Mouse (Mus musculus): ENCODE data around the gene Fhit. TPM values are rescaled to one million over a fixed set of nuclear protein-coding genes. Genes with fewer than 3 reads are reported as not detected.

The Fhit gene
- polyA plus RNA-seq, 1 experiment from 2014 or later: 1.0 TPM

DNA sequence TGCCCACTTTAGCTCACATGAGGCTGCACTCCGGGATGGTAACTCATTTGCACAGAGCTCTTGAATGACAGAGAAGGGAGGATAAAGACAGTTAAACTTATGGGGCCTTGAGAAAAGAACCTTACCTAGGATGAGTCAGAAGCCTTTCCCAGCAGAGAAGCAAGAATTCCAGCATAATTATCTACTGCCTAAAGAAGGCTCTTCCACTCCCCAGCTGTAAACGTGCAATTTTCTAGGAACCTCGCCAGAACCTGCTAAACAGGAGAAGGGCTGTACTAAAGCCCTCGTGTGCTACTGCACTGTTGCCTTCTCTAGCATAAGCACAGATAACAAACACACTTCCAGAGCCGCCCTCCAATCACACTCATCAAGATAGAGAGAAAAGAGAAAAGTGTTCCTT lies 709.6 kb downstream of the Fhit start:
- Histone ChIP-seq H3K79me2 (ENCODE audit: inconsistent target) (no peaks in the 10 kb centered on the region), H3K36me3 (ENCODE audit: inconsistent target) (no peaks in the 10 kb centered on the region), H3K4me3 (ENCODE audit: inconsistent target) (no peak overlapping the region), H3K27ac (peak overlapping the region; percentile 70)
- 57% methylated on average over 5 of the region's 5 CpGs for WGBS (ENCODE audit: missing documents)

DNA sequence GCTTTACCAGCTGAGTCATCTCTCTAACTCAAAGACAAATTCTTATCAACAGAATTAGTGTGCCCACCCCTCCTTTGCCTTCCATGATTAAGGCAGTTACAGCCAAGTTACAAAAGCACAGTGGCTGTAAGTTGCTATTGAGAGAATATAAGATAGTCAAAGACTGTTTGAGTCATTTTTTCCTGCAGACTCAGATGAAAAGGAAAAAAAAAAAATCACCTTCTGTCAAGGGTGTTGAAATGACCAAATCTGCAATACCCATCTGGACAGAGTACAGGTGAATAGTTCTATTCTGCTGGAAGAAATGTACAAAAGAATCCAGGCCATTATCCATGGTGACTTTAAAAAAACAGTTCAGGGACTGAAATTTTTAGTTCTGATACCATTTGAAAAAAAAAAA lies 716.5 kb downstream of the Fhit start:
- no peak overlapping the region for H3K27ac ChIP-seq
- H3K36me3 ChIP-seq (ENCODE audit: inconsistent target): no peaks in the 10 kb centered on the region
- H3K79me2 ChIP-seq (ENCODE audit: inconsistent target): no peaks in the 10 kb centered on the region
- no peak overlapping the region for H3K4me3 ChIP-seq (ENCODE audit: inconsistent target)

GRCm38 (mm10) chr14:10439007-10439749 lies 722.7 kb downstream of the Fhit start:
- Histone ChIP-seq H3K36me3 (ENCODE audit: inconsistent target) (no peaks in the 10 kb centered on the region), H3K4me3 (ENCODE audit: inconsistent target) (no peak overlapping the region), H3K79me2 (ENCODE audit: inconsistent target) (no peaks in the 10 kb centered on the region), H3K27ac (peak overlapping the region; percentile 38)
- 65% methylated on average over 1 of the region's 1 CpGs for WGBS (ENCODE audit: missing documents)

DNA sequence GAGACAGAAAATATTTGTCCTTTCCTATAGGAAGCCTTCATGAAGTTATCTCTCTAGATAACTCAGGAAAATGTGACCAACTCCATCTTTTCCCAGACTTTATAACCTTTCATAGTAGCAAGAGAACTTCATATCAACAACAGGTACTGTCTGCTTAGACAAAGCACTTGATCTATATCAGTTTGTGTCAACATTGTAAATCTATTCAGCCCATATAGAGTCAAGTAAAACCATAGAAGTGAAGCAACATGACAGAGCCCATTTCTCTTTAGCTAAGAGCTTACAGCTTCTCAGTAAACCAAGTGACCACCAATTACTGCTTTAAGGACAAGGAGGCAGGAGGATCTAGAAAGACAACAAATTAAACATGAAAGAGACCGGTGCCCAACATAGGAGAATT lies 725.6 kb downstream of the Fhit start:
- no peaks in the 10 kb centered on the region for H3K36me3 ChIP-seq (ENCODE audit: inconsistent target)

DNA sequence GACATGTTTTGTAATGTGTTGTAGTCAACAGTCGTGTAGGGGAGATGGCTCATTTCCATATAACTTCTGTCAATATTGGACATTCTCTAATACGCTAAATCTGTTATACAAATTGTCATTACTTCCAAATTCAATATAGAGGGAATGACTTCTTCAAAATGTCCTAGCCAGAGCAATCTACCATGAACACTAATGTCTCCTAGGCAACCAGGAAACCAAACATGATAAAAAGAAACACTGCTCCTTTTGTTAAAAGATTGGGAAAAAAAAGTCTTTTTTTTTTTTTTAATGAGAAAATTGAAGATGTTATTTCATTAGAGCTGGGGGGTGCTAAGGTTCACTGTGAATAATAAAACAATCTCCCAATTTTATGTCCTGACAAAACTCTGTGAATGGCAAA lies 729.3 kb downstream of the Fhit start:
- Histone ChIP-seq H3K27ac (no peak overlapping the region), H3K4me3 (ENCODE audit: inconsistent target) (no peak overlapping the region), H3K36me3 (ENCODE audit: inconsistent target) (no peaks in the 10 kb centered on the region), H3K79me2 (ENCODE audit: inconsistent target) (no peaks in the 10 kb centered on the region)
- WGBS (ENCODE audit: missing documents): 90% methylated on average over 2 of the region's 2 CpGs

More for the DNA sequence above, 725.6 kb downstream of the Fhit start:
- no peaks in the 10 kb centered on the region for H3K79me2 ChIP-seq (ENCODE audit: inconsistent target)
- H3K27ac ChIP-seq: no peak overlapping the region
- WGBS (ENCODE audit: missing documents): 100% methylated on average over 1 of the region's 1 CpGs
- no peak overlapping the region for H3K4me3 ChIP-seq (ENCODE audit: inconsistent target)

DNA sequence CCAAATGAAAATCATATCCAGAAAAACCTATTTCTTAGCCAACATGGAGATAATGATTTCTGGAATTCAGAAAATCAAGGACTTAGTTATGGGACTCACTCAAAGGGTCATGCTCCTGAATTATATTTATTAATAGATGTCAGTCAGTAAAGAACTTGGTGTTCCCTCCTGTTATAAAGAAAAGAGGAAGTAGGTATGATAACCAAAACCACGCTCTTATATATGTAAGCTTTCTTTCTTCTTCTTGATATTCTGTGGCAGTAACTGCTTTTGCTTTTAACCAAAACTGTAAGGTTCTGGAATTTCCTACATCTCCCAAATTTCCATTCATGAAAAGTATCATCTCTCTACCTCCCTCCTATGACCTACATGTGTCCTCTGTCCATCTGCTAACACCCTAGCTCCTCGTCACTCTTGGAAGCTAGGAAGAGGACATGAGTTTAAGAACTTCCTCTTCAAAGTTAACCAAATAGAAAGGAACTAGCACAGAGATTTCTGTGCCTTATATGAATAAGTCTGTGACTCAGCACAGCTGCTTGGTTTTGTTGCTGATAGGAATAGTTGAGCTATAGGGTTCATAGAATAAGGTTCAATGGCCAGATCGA lies 731.3 kb downstream of the Fhit start:
- Histone ChIP-seq H3K27ac (peak overlapping the region; percentile 76), H3K79me2 (ENCODE audit: inconsistent target) (no peaks in the 10 kb centered on the region), H3K4me3 (ENCODE audit: inconsistent target) (peak overlapping the region; percentile 12; the same call in 1 of the 2 replicates), H3K36me3 (ENCODE audit: inconsistent target) (no peaks in the 10 kb centered on the region)
- WGBS (ENCODE audit: missing documents): 2% methylated on average over 3 of the region's 3 CpGs

DNA sequence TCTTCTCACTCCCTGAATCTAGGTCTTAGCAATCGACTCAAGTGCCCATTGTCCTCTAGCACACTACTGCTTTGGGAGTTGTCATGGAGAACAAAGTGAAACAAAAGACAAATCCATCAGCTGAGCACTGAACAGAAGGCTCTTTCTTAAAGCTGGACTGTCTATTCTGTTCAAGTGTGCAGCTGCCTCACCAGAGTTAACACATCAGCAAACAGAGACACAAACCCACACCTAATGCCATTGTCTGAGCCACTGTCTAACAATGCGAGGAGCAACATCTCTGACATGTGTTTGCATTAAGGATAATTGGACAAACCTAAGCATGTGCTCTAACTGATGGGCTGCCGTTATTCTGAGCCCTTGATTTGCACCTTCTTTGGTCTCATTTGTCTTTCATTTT lies 738.3 kb downstream of the Fhit start:
- Histone ChIP-seq H3K27ac (no peak overlapping the region), H3K79me2 (ENCODE audit: inconsistent target) (no peaks in the 10 kb centered on the region), H3K36me3 (ENCODE audit: inconsistent target) (no peaks in the 10 kb centered on the region), H3K4me3 (ENCODE audit: inconsistent target) (no peak overlapping the region)
- 92% methylated on average over 3 of the region's 3 CpGs for WGBS (ENCODE audit: missing documents)

- Histone ChIP-seq H3K79me2 (ENCODE audit: inconsistent target) (no peaks in the 10 kb centered on the region), H3K4me3 (ENCODE audit: inconsistent target) (no peak overlapping the region), H3K27ac (no peak overlapping the region), H3K36me3 (ENCODE audit: inconsistent target) (no peaks in the 10 kb centered on the region)
- WGBS (ENCODE audit: missing documents): 90% methylated on average over 1 of the region's 1 CpGs
Measured at GRCm38 (mm10) chr14:10422261-10422660, 739.6 kb downstream of the Fhit start.

DNA sequence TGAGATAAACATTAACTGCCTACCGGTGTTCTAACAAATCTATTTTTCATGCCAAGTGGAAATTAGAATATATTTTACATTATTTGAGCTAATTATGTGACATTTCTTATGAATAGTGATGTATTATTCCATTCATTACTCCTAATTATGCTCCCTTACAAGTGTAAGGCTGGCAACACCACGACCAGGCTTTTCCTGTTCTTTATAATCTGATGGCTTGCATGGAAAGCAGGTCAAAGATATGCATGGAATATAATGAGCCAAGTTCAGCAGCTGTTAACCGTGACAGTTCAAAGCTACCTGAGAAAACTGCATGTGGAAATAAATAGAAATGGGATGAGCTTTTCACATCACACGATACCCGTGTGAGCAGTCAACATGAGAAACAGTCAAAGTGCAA lies 746.8 kb downstream of the Fhit start:
- Histone ChIP-seq H3K27ac (no peak overlapping the region), H3K79me2 (ENCODE audit: inconsistent target) (no peaks in the 10 kb centered on the region), H3K4me3 (ENCODE audit: inconsistent target) (no peak overlapping the region), H3K36me3 (ENCODE audit: inconsistent target) (no peaks in the 10 kb centered on the region)
- 94% methylated on average over 5 of the region's 5 CpGs for WGBS (ENCODE audit: missing documents)

GRCm38 (mm10) chr14:10409306-10409962 lies 752.4 kb downstream of the Fhit start:
- no peaks in the 10 kb centered on the region for H3K36me3 ChIP-seq (ENCODE audit: inconsistent target)
- 87% methylated on average over 3 of the region's 3 CpGs for WGBS (ENCODE audit: missing documents)
- no peaks in the 10 kb centered on the region for H3K79me2 ChIP-seq (ENCODE audit: inconsistent target)
- no peak overlapping the region for H3K4me3 ChIP-seq (ENCODE audit: inconsistent target)
- no peak overlapping the region for H3K27ac ChIP-seq

DNA sequence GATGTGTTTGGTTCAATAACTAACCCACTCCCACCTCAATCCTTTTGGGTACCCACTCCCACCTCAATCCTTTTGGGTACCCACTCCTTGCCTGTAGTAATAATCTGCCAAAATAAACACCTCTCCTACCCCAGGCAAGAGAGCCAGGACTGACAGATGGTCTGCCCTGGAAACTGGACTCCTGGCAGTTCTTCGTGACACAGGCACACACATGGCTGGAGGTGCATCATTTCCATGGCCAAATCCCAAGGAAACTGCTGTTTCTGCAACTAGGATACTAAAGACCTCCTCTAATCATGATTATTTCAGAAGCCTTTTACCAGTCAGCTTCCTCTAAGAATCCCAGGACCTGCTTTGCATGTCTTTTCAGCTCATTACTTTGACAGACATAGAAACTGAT lies 756.5 kb downstream of the Fhit start:
- H3K79me2 ChIP-seq (ENCODE audit: inconsistent target): no peaks in the 10 kb centered on the region
- H3K4me3 ChIP-seq (ENCODE audit: inconsistent target): no peak overlapping the region
- no peaks in the 10 kb centered on the region for H3K36me3 ChIP-seq (ENCODE audit: inconsistent target)
- H3K27ac ChIP-seq: no peak overlapping the region
- 100% methylated on average over 1 of the region's 1 CpGs for WGBS (ENCODE audit: missing documents)

GRCm38 (mm10) chr14:10367783-10368680 lies 793.8 kb downstream of the Fhit start:
- H3K27ac ChIP-seq: no peak overlapping the region
- WGBS (ENCODE audit: missing documents): 36% methylated on average over 5 of the region's 5 CpGs
- H3K36me3 ChIP-seq (ENCODE audit: inconsistent target): no peaks in the 10 kb centered on the region
- H3K4me3 ChIP-seq (ENCODE audit: inconsistent target): no peak overlapping the region
- no peaks in the 10 kb centered on the region for H3K79me2 ChIP-seq (ENCODE audit: inconsistent target)

GRCm38 (mm10) chr14:10366808-10367207 lies 795.0 kb downstream of the Fhit start:
- 70% methylated on average over 4 of the region's 4 CpGs for WGBS (ENCODE audit: missing documents)
- no peaks in the 10 kb centered on the region for H3K79me2 ChIP-seq (ENCODE audit: inconsistent target)
- H3K36me3 ChIP-seq (ENCODE audit: inconsistent target): no peaks in the 10 kb centered on the region
- no peak overlapping the region for H3K27ac ChIP-seq
- H3K4me3 ChIP-seq (ENCODE audit: inconsistent target): no peak overlapping the region

DNA sequence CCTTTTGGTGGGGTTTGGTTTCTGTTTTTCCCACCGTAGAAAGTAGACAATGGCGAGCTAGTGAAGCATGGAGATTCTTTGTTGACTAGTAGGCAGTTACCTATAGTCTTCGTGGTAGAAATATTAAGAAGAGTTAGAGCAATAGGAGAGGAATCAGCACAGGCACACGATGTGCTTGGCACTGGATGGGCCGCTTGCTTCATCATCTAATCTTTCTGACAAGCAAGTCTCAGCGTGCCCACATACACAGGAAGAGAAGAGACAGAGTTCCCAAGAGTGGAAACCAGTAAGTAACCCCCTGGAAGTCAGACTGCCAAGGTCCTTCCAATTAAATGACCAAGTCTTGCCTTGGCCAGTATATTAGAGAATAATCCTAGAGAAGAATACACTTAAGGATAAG lies 797.6 kb downstream of the Fhit start:
- no peak overlapping the region for H3K4me3 ChIP-seq (ENCODE audit: inconsistent target)
- no peaks in the 10 kb centered on the region for H3K36me3 ChIP-seq (ENCODE audit: inconsistent target)
- WGBS (ENCODE audit: missing documents): 91% methylated on average over 6 of the region's 6 CpGs
- no peak overlapping the region for H3K27ac ChIP-seq
- H3K79me2 ChIP-seq (ENCODE audit: inconsistent target): no peaks in the 10 kb centered on the region

All from macrophage (primary cell).